In genomic region chr8:26931742-26932141, GRCm38 (mm10) we compare ENCODE assay signal across 26 mouse cellular contexts. TPM values are rescaled to one million over a fixed set of nuclear protein-coding genes. Genes with fewer than 3 reads are reported as not detected.
DNase-seq lines count a peak whose midpoint lies in the region; ATAC-seq lines count a peak whose summit lies in the region.
"Had no signal": no experiment of that assay in that cellular context is flagged by ENCODE, and none has a peak within 500 bp of the region (broad histone marks: within the 10 kb centered on the region; RNA-seq: fewer than 3 reads in every experiment).

No protein-coding gene starts in this region.

- H3K4me3 ChIP-seq in heart, embryonic 12.5 days: no peak overlapping the region
- H3K4me3 ChIP-seq in lung, embryonic 15.5 days: no peak overlapping the region
- H3K4me3 ChIP-seq in brown adipose tissue, adult 24 weeks (ENCODE audit: insufficient read depth, low read depth, low read length): no peak overlapping the region
- H3K4me3 ChIP-seq: embryonic facial prominence, embryonic 12.5 days; embryonic facial prominence, embryonic 15.5 days; erythroblast, embryonic 14.5 days; forebrain, embryonic 12.5 days; forebrain, embryonic 15.5 days; hindbrain, embryonic 12.5 days; hindbrain, embryonic 15.5 days had no signal

- ATAC-seq in heart, embryonic 12.5 days (ENCODE audit: insufficient number of reproducible peaks, low FRiP score): no peak
- no peak for ATAC-seq in lung, embryonic 15.5 days (ENCODE audit: borderline replicate concordance, extremely low read depth, low FRiP score, low TSS enrichment)
- ATAC-seq in erythroblast, adult 5-6 weeks (replicated peaks; ENCODE audit: low FRiP score, poor library complexity, severe bottlenecking): no peak
- ATAC-seq: forebrain, embryonic 15.5 days; Patski had no signal

- no peak for DNase-seq in heart, adult 18-20 months
- DNase-seq in lung, postnatal 14 days: no peak
- peak; percentile 40 for DNase-seq in lung, postnatal 10 days
- DNase-seq: adrenal gland, postnatal 10 days; adrenal gland, postnatal 36 days; B cell, adult 2 months; cerebellum, adult 11 months; cerebellum, adult 2 months; cerebellum, adult 9-11 months; cerebellum, postnatal 25 days; gastrocnemius, postnatal 10 days; gastrocnemius, postnatal 36 days had no signal

- no peak overlapping the region for H3K9ac ChIP-seq in heart, embryonic 12.5 days
- H3K9ac ChIP-seq in lung, embryonic 15.5 days: no peak overlapping the region
- H3K9ac ChIP-seq: embryonic facial prominence, embryonic 12.5 days; embryonic facial prominence, embryonic 15.5 days; forebrain, embryonic 12.5 days; forebrain, embryonic 15.5 days; hindbrain, embryonic 12.5 days; hindbrain, embryonic 15.5 days had no signal

- peak overlapping the region; percentile 24; the same call in 1 of the 2 replicates for H3K27ac ChIP-seq in heart, embryonic 12.5 days (ENCODE audit: poor library complexity, severe bottlenecking)
- peak overlapping the region; percentile 12; the same call in 1 of the 2 replicates for H3K27ac ChIP-seq in lung, embryonic 15.5 days
- 0 out of 2 replicates have a peak overlapping the region, but pooled peaks have one; percentile 17 for H3K27ac ChIP-seq in brown adipose tissue, adult 24 weeks (replicated peaks; ENCODE audit: low read depth, low read length)
- H3K27ac ChIP-seq: embryonic facial prominence, embryonic 12.5 days; embryonic facial prominence, embryonic 15.5 days; forebrain, embryonic 12.5 days; forebrain, embryonic 15.5 days; hindbrain, embryonic 12.5 days; hindbrain, embryonic 15.5 days had no signal

- peaks cover 5% of the 10 kb centered on the region; the same call in 1 of the 2 replicates for H3K9me3 ChIP-seq in heart, embryonic 12.5 days (replicated peaks)
- no peaks in the 10 kb centered on the region for H3K9me3 ChIP-seq in lung, embryonic 15.5 days
- H3K9me3 ChIP-seq: embryonic facial prominence, embryonic 12.5 days; embryonic facial prominence, embryonic 15.5 days; forebrain, embryonic 12.5 days; forebrain, embryonic 15.5 days; G1E; hindbrain, embryonic 12.5 days; hindbrain, embryonic 15.5 days had no signal

- no peaks in the 10 kb centered on the region for H3K4me1 ChIP-seq in heart, embryonic 12.5 days (replicated peaks)
- no peaks in the 10 kb centered on the region for H3K4me1 ChIP-seq in lung, embryonic 15.5 days
- H3K4me1 ChIP-seq in brown adipose tissue, adult 24 weeks (ENCODE audit: control insufficient read depth, insufficient read depth, insufficient read length, low read length): no peaks in the 10 kb centered on the region
- H3K4me1 ChIP-seq: forebrain, embryonic 12.5 days; forebrain, embryonic 15.5 days; hindbrain, embryonic 12.5 days; hindbrain, embryonic 15.5 days had no signal

- 59% methylated on average over 5 of the region's 5 CpGs for WGBS in heart, embryonic 12.5 days
- 28% methylated on average over 5 of the region's 5 CpGs for WGBS in lung, embryonic 15.5 days

- no peaks in the 10 kb centered on the region for H3K27me3 ChIP-seq in heart, embryonic 12.5 days (replicated peaks)
- no peaks in the 10 kb centered on the region for H3K27me3 ChIP-seq in lung, embryonic 15.5 days
- H3K27me3 ChIP-seq: CH12.LX; embryonic facial prominence, embryonic 12.5 days; embryonic facial prominence, embryonic 15.5 days; forebrain, embryonic 12.5 days; forebrain, embryonic 15.5 days; hindbrain, embryonic 12.5 days; hindbrain, embryonic 15.5 days; Patski had no signal

- no peaks in the 10 kb centered on the region for H3K36me3 ChIP-seq in heart, embryonic 12.5 days
- no peaks in the 10 kb centered on the region for H3K36me3 ChIP-seq in lung, embryonic 15.5 days
- H3K36me3 ChIP-seq: embryonic facial prominence, embryonic 12.5 days; embryonic facial prominence, embryonic 15.5 days; forebrain, embryonic 12.5 days; forebrain, embryonic 15.5 days; G1E; hindbrain, embryonic 12.5 days; hindbrain, embryonic 15.5 days had no signal

- H3K4me2 ChIP-seq in heart, embryonic 12.5 days: no peak overlapping the region
- H3K4me2 ChIP-seq in lung, embryonic 15.5 days: no peak overlapping the region
- H3K4me2 ChIP-seq: embryonic facial prominence, embryonic 12.5 days; embryonic facial prominence, embryonic 15.5 days; forebrain, embryonic 12.5 days; forebrain, embryonic 15.5 days; hindbrain, embryonic 12.5 days; hindbrain, embryonic 15.5 days had no signal

RNA-seq across cellular contexts. Expression of gene Zfp703, which starts 45.4 kb away (rescaled TPM):
- polyA plus RNA-seq in heart, embryonic 12.5 days (2016; fragmentation: Nextera tagmentation; extraction: Ambion mirVana): 7.0 TPM in 2 replicates
- total RNA-seq in heart, adult 18-20 months (2021): 10 to 100 TPM in 1 of 2 experiments, 1 to 10 TPM in 1; 8.4 to 13.5 TPM
- 10.3 and 11.1 TPM in 2 replicates for polyA plus RNA-seq in lung, embryonic 15.5 days (2015; fragmentation: Nextera tagmentation; extraction: Ambion mirVana)
- 29.1 and 48.6 TPM in 2 replicates for polyA plus RNA-seq in brown adipose tissue, adult 24 weeks (2012; ENCODE audit: insufficient read depth, insufficient read length, missing spikeins)
- 4.8 and 8.6 TPM in 2 replicates for total RNA-seq in erythroblast, adult 5-6 weeks (2015; ENCODE audit: low replicate concordance)
- 0.56 and 1.2 TPM in 2 replicates for total RNA-seq in erythroblast, adult 5-6 weeks (2017; ENCODE audit: low replicate concordance)
